Mouse (Mus musculus) stomach, postnatal 0 days (tissue): ENCODE measurements around the gene Zfp697.
"Not testable (repeated sequence)": the region's sequence is repeated elsewhere in the genome, so short reads cannot be mapped to it uniquely, and the experiment has no call there.

Experiments
- CTCF ChIP-seq: IDR thresholded peaks from 2 replicates; pipeline ENCODE4 v1.5.1; 2016; ENCODE audit warnings: antibody characterized with exemption, low read depth, mild to moderate bottlenecking, moderate library complexity
- EP300 ChIP-seq: optimal IDR thresholded peaks from 2 replicates; pipeline ENCODE3; 2016; ENCODE audit warnings: antibody characterized with exemption

DNA sequence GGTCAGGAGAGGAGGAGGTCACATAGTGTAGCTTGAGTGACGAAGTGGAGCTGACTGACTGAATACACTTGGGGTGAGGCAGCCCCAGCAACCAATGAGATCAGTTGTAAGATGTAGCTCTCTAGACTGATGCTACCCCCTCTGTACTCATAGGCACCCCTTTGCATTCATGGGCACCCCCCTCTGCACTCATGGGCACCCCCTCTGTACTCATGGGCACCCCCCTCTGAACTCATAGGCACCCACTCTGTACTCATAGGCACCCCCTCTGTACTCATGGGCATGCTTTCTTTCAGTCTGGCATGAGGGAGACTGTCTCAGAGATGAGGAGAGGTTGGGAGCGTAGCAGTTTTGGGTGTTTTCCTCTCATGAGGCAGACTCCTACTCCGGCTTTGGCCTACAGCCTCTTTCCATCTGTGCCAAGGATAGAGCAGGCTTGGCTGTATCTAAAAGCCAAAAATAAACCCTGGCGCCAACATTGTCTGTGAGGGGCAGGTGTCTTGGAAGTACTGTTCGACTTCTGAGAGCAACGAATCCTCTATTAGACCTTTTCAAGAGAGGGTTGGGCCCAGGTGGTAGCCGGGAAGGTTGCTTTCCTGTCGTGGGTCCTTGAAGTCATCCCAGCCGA lies 22.1 kb downstream of the Zfp697 start:
- not testable (repeated sequence) for TF ChIP-seq EP300, CTCF
